Mouse (Mus musculus): ENCODE measurements at regions not wholly inside any gene's neighbourhood (a gene's known extent, or its start where the extent isn't known, plus 50 kb on each side); places are given as distances from the start of the nearest gene placed in this dataset.

DNA sequence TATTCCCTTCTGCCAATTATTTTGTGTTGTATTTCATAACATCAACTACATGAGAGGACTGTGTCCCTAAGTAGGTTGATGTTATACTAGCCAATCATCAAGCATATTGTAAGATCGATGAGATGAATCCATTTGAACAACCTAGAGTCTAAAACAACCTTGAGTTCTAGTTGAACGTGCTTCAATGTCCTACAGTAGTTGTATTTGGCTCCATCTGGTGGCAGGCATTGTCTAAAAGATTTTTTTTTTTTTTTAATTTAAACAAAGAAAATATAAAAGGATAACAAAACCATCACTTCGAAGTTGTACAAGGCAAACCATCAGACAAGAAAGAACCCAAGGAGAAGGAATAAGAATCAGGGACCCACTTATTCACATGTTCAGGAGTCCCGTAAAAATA, 114.4 kb downstream of the Pih1d3 start:
- peak; percentile 7 to 37 for DNase-seq (ENCODE audit: low spot score in 2 of 2)

DNA sequence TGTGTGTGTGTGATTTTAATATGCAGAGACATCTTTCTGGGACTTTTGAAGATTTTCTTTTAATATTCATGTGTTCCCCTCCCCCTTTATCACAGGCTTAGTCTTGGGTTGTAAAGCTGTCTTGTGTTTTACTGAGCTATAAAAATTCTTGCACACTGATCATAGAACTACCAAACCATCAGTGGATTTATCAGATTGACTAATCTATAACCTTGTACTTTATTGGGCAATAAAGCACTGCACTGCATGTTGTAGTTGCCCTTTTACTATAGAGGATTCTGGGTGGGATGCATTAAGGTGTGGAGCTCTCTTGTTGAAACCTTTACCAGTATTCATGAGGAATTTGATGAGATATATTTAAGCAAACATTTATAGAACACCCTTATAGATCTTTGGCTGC, 141.3 kb downstream of the Pih1d3 start:
- no peak for DNase-seq (ENCODE audit: low spot score in 2 of 2)

DNA sequence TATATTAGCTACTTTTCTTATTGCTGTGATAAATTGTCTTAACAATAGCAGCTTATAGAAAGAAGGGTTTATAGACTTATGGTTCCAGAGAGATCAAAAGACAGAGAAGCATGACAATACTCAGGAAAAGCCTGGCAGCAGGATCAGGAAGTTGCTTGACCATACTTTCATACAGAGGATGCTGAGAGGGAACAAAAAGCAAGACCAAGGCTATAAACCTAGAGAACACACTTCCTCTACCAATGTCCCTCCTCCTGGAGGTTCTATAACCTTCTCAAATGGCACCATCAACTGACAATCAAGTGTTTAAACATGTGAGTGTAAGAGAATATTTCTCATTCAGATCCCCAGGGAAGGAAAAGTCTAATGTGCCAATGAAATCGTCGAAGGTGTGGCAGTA, 154.7 kb downstream of the Pih1d3 start:
- DNase-seq (ENCODE audit: low spot score in 2 of 2), result no peak

DNA sequence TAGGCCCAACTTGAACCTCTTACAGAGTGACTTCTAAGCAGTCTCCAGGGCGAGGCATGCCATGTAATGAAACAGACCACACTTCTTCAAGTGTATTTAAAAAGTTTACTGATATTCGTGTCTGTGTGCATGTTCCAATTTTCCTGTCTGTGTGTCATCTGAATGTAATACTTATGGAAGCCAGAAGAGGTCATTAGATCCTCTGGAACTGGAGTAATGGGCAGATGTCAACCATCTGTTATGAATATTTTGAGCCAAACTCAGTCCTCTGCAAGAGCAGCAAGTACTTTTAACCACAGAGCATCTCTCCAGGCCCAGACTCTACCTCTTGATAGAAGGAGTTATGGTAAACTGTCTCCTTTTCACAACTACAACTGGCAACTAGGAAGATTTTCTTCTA, 156.4 kb downstream of the Pih1d3 start:
- no peak for DNase-seq (ENCODE audit: low spot score in 2 of 2)

DNA sequence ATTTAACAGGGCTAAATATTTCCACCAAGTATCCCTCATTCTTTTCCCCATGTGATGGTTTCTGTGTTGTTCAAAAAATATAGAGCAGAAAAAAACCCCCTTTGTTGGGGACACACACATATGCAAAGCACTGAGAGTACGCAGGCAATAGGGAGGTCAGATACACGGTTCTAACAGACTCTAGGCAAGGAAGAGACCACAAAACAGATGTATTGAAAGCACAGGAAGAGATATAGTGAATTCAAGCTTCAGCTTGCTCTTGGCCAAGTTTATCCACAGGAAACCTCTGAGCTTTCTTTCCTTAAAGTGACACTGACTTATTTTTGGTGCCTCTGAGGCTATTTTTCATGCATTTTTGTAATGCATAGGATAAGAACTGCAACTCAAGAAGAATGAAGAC, 157.7 kb downstream of the Pih1d3 start:
- DNase-seq (ENCODE audit: low spot score in 2 of 2), result no peak

DNA sequence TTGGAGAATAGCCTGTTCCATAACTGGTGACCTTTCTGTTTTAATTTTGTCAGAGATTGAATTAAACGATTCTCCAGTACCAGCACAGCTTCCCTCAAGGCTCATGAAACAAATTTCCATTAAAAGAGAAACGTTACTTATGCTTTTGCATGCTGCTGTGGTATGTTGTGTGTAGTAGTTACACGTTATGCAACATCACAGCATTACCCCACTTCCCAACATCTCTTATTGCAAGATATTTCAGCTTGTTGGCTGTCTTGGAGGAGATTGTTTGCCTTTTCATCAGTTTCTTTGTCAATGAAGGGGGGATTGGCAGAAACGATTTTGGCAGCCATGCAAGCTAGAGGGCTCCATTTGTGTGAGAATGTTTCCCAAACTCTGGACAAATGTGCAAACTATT, 159.6 kb downstream of the Pih1d3 start:
- DNase-seq (ENCODE audit: low spot score in 2 of 2), result no peak

Data from right cerebral cortex, adult 2 months (tissue).